Mouse (Mus musculus): Measurements from ENCODE around the gene Zfp281. TPM values are rescaled to one million over a fixed set of nuclear protein-coding genes. Genes with fewer than 3 reads are reported as not detected.

The Zfp281 gene
- polyA plus RNA-seq, 1 experiment from 2014 or later = 32.4 TPM

GRCm38 (mm10) chr1:136625019-136625895, 556 bp downstream of the Zfp281 start:
- Histone ChIP-seq H3K4me1 (peaks cover 37% of the 10 kb centered on the region), H3K4me3 (peak overlapping the region; percentile 82), H3K27me3 (ENCODE audit: low read depth, poor library complexity, severe bottlenecking) (no peaks in the 10 kb centered on the region), H3K27ac (peak overlapping the region; percentile 98), H3K9me3 (replicated peaks) (no peaks in the 10 kb centered on the region), H3K36me3 (peaks cover 46% of the 10 kb centered on the region)
- WGBS = 2% methylated on average over 77 of the region's 92 CpGs
- peak; percentile 74 for DNase-seq (ENCODE audit: low spot score)

- no peak overlapping the region; the same call in 1 of the 2 replicates for H3K27ac ChIP-seq
- 93% methylated on average over 7 of the region's 7 CpGs for WGBS
- no peaks in the 10 kb centered on the region for H3K27me3 ChIP-seq (ENCODE audit: low read depth, poor library complexity, severe bottlenecking)
- H3K4me1 ChIP-seq = peaks cover 37% of the 10 kb centered on the region
- peak overlapping the region; percentile 82 for H3K4me3 ChIP-seq
- peaks cover 55% of the 10 kb centered on the region for H3K36me3 ChIP-seq
- H3K9me3 ChIP-seq (replicated peaks) = no peaks in the 10 kb centered on the region
- DNase-seq (ENCODE audit: low spot score) = no peak
Measured at GRCm38 (mm10) chr1:136626141-136626540, 1.4 kb downstream of the Zfp281 start.

GRCm38 (mm10) chr1:136626756-136627155, 2.1 kb downstream of the Zfp281 start:
- no peak overlapping the region for H3K27ac ChIP-seq
- H3K9me3 ChIP-seq (replicated peaks) = no peaks in the 10 kb centered on the region
- peaks cover 37% of the 10 kb centered on the region for H3K4me1 ChIP-seq
- no peaks in the 10 kb centered on the region for H3K27me3 ChIP-seq (ENCODE audit: low read depth, poor library complexity, severe bottlenecking)
- 92% methylated on average over 5 of the region's 5 CpGs for WGBS
- H3K36me3 ChIP-seq = peaks cover 58% of the 10 kb centered on the region
- H3K4me3 ChIP-seq = no peak overlapping the region
- DNase-seq (ENCODE audit: low spot score) = no peak

- 92% methylated on average over 5 of the region's 5 CpGs for WGBS
- H3K4me3 ChIP-seq = 0 out of 2 replicates have a peak overlapping the region, but pooled peaks have one; percentile 2
Measured at GRCm38 (mm10) chr1:136627591-136627990, 2.9 kb downstream of the Zfp281 start.

GRCm38 (mm10) chr1:136632891-136633290, 8.2 kb downstream of the Zfp281 start:
- Histone ChIP-seq H3K27me3 (ENCODE audit: low read depth, poor library complexity, severe bottlenecking) (no peaks in the 10 kb centered on the region), H3K4me1 (0 out of 2 replicates have a peak, but pooled peaks cover 5% of the 10 kb centered on the region), H3K9me3 (replicated peaks) (no peaks in the 10 kb centered on the region), H3K27ac (no peak overlapping the region), H3K36me3 (peaks cover 51% of the 10 kb centered on the region), H3K4me3 (no peak overlapping the region)
- 94% methylated on average over 3 of the region's 3 CpGs for WGBS
- no peak for DNase-seq (ENCODE audit: low spot score)

More at GRCm38 (mm10) chr1:136627591-136627990, 2.9 kb downstream of the Zfp281 start:
- Histone ChIP-seq H3K4me1 (peaks cover 37% of the 10 kb centered on the region), H3K27ac (no peak overlapping the region), H3K27me3 (ENCODE audit: low read depth, poor library complexity, severe bottlenecking) (no peaks in the 10 kb centered on the region), H3K9me3 (replicated peaks) (no peaks in the 10 kb centered on the region), H3K36me3 (peaks cover 64% of the 10 kb centered on the region)
- DNase-seq (ENCODE audit: low spot score) = no peak

- H3K27ac ChIP-seq = no peak overlapping the region
- 86% methylated on average over 6 of the region's 6 CpGs for WGBS
- H3K4me1 ChIP-seq = no peaks in the 10 kb centered on the region
- H3K27me3 ChIP-seq (ENCODE audit: low read depth, poor library complexity, severe bottlenecking) = no peaks in the 10 kb centered on the region
- no peak overlapping the region for H3K4me3 ChIP-seq
- DNase-seq (ENCODE audit: low spot score) = no peak
- H3K9me3 ChIP-seq (replicated peaks) = no peaks in the 10 kb centered on the region
- H3K36me3 ChIP-seq = peaks cover 25% of the 10 kb centered on the region
Measured at GRCm38 (mm10) chr1:136635644-136636043, 10.9 kb downstream of the Zfp281 start.

- peaks cover 14% of the 10 kb centered on the region for H3K36me3 ChIP-seq
- no peak for DNase-seq (ENCODE audit: low spot score)
Measured at GRCm38 (mm10) chr1:136636946-136637345, 12.2 kb downstream of the Zfp281 start.

GRCm38 (mm10) chr1:136637696-136638095, 13.0 kb downstream of the Zfp281 start:
- WGBS = 95% methylated on average over 4 of the region's 4 CpGs
- no peak for DNase-seq (ENCODE audit: low spot score)
- Histone ChIP-seq H3K27ac (no peak overlapping the region), H3K27me3 (ENCODE audit: low read depth, poor library complexity, severe bottlenecking) (no peaks in the 10 kb centered on the region), H3K36me3 (peaks cover 10% of the 10 kb centered on the region; the same call in 1 of the 2 replicates), H3K4me3 (no peak overlapping the region), H3K9me3 (replicated peaks) (no peaks in the 10 kb centered on the region), H3K4me1 (no peaks in the 10 kb centered on the region)

More at GRCm38 (mm10) chr1:136636946-136637345, 12.2 kb downstream of the Zfp281 start:
- no peaks in the 10 kb centered on the region for H3K4me1 ChIP-seq
- H3K9me3 ChIP-seq (replicated peaks) = no peaks in the 10 kb centered on the region
- WGBS = 94% methylated on average over 6 of the region's 6 CpGs
- no peaks in the 10 kb centered on the region for H3K27me3 ChIP-seq (ENCODE audit: low read depth, poor library complexity, severe bottlenecking)
- H3K4me3 ChIP-seq = no peak overlapping the region
- no peak overlapping the region for H3K27ac ChIP-seq

- no peak overlapping the region for H3K4me3 ChIP-seq
- H3K27me3 ChIP-seq (ENCODE audit: low read depth, poor library complexity, severe bottlenecking) = no peaks in the 10 kb centered on the region
- H3K36me3 ChIP-seq = peaks cover 7% of the 10 kb centered on the region; the same call in 1 of the 2 replicates
- no peak overlapping the region for H3K27ac ChIP-seq
- no peaks in the 10 kb centered on the region for H3K4me1 ChIP-seq
- 92% methylated on average over 7 of the region's 7 CpGs for WGBS
- no peak for DNase-seq (ENCODE audit: low spot score)
- H3K9me3 ChIP-seq (replicated peaks) = no peaks in the 10 kb centered on the region
Measured at GRCm38 (mm10) chr1:136638211-136638610, 13.5 kb downstream of the Zfp281 start.

GRCm38 (mm10) chr1:136638699-136639098, 14.0 kb downstream of the Zfp281 start:
- no peak overlapping the region for H3K27ac ChIP-seq
- no peaks in the 10 kb centered on the region for H3K27me3 ChIP-seq (ENCODE audit: low read depth, poor library complexity, severe bottlenecking)
- H3K4me1 ChIP-seq = no peaks in the 10 kb centered on the region
- DNase-seq (ENCODE audit: low spot score) = no peak
- WGBS = 94% methylated on average over 5 of the region's 5 CpGs
- H3K9me3 ChIP-seq (replicated peaks) = no peaks in the 10 kb centered on the region
- H3K36me3 ChIP-seq = 0 out of 2 replicates have a peak, but pooled peaks cover 4% of the 10 kb centered on the region
- H3K4me3 ChIP-seq = no peak overlapping the region

GRCm38 (mm10) chr1:136639221-136639620, 14.5 kb downstream of the Zfp281 start:
- no peak overlapping the region for H3K4me3 ChIP-seq
- WGBS = 90% methylated on average over 2 of the region's 2 CpGs
- no peaks in the 10 kb centered on the region for H3K36me3 ChIP-seq
- no peaks in the 10 kb centered on the region for H3K9me3 ChIP-seq (replicated peaks)
- H3K27me3 ChIP-seq (ENCODE audit: low read depth, poor library complexity, severe bottlenecking) = no peaks in the 10 kb centered on the region
- no peak for DNase-seq (ENCODE audit: low spot score)
- no peak overlapping the region for H3K27ac ChIP-seq
- peaks cover 1% of the 10 kb centered on the region; the same call in 1 of the 2 replicates for H3K4me1 ChIP-seq

GRCm38 (mm10) chr1:136642701-136643100, 18.0 kb downstream of the Zfp281 start:
- Histone ChIP-seq H3K9me3 (replicated peaks) (no peaks in the 10 kb centered on the region), H3K27ac (no peak overlapping the region), H3K4me1 (peaks cover 7% of the 10 kb centered on the region; the same call in 1 of the 2 replicates), H3K27me3 (ENCODE audit: low read depth, poor library complexity, severe bottlenecking) (no peaks in the 10 kb centered on the region), H3K36me3 (no peaks in the 10 kb centered on the region), H3K4me3 (no peak overlapping the region)
- DNase-seq (ENCODE audit: low spot score) = no peak
- 75% methylated on average over 3 of the region's 3 CpGs for WGBS

GRCm38 (mm10) chr1:136644486-136644885, 19.8 kb downstream of the Zfp281 start:
- no peaks in the 10 kb centered on the region for H3K9me3 ChIP-seq (replicated peaks)
- DNase-seq (ENCODE audit: low spot score) = no peak
- 52% methylated on average over 4 of the region's 4 CpGs for WGBS

More at GRCm38 (mm10) chr1:136644486-136644885, 19.8 kb downstream of the Zfp281 start:
- Histone ChIP-seq H3K4me3 (no peak overlapping the region), H3K27me3 (ENCODE audit: low read depth, poor library complexity, severe bottlenecking) (no peaks in the 10 kb centered on the region), H3K36me3 (no peaks in the 10 kb centered on the region), H3K4me1 (peaks cover 7% of the 10 kb centered on the region; the same call in 1 of the 2 replicates), H3K27ac (no peak overlapping the region)

All from limb, embryonic 10.5 days (tissue).